Mouse (Mus musculus) cerebellum, adult 2 months (tissue): ENCODE measurements at regions not wholly inside any gene's neighbourhood (a gene's known extent, or its start where the extent isn't known, plus 50 kb on each side); places are given as distances from the start of the nearest gene placed in this dataset.

Source experiments
- DNase-seq, 2 experiments: peaks; one replicate each; pipeline ENCODE4 v3.0.0; 2021
- H3K27ac ChIP-seq: fragments of 200-500 bp; 2 replicates; pipeline ENCODE4 v1.5.1; 2012; ENCODE audit warnings: low read length, control low read depth, inconsistent platforms; ENCODE audit not compliant: insufficient read depth
- H3K27me3 ChIP-seq: fragments of 200-500 bp; 2 replicates; pipeline ENCODE4 v1.6.1; 2012; ENCODE audit warnings: inconsistent platforms, mild to moderate bottlenecking, low read length, moderate library complexity; ENCODE audit not compliant: control insufficient read depth, insufficient read depth
- H3K4me1 ChIP-seq: fragments of 200-500 bp; 2 replicates; pipeline ENCODE4 v1.6.1; 2011; ENCODE audit warnings: low read length; ENCODE audit not compliant: control insufficient read depth, insufficient read depth
- H3K4me3 ChIP-seq: fragments of 200-500 bp; replicated peaks from 2 replicates; pipeline ENCODE3; 2011; ENCODE audit warnings: mild to moderate bottlenecking, low read depth, low read length, control low read depth; ENCODE audit not compliant: insufficient read depth
- CTCF ChIP-seq: fragments of 200-500 bp; IDR thresholded peaks from 2 replicates; pipeline ENCODE4 v1.5.1; 2011; ENCODE audit warnings: low read depth, mild to moderate bottlenecking, control low read depth, low read length, moderate library complexity, borderline replicate concordance; ENCODE audit not compliant: insufficient read depth
- POLR2A ChIP-seq: fragments of 200-500 bp; IDR thresholded peaks from 2 replicates; pipeline ENCODE4 v1.6.1; 2011; ENCODE audit warnings: low read length, control low read depth, borderline replicate concordance; ENCODE audit not compliant: insufficient read depth
- WGBS: fragments of 180-500 bp; shearing (Covaris S2); methylation state at CpG from one replicate; pipeline ENCODE4 v1.1.7; 2018; 5-methylcytosine and 5-hydroxymethylcytosine counted together

GRCm38 (mm10) chr11:39411182-39411581 lies 1283.8 kb downstream of the Mat2b start:
- no peak overlapping the region for H3K27ac ChIP-seq
- no peak overlapping the region for H3K4me3 ChIP-seq
- H3K27me3 ChIP-seq: no peaks in the 10 kb centered on the region
- no peaks in the 10 kb centered on the region for H3K4me1 ChIP-seq
- WGBS: 84% methylated on average over 2 of the region's 2 CpGs
- no peak for TF ChIP-seq CTCF
- no peak for TF ChIP-seq POLR2A
- DNase-seq: no peak

- DNase-seq: no peak
- H3K4me1 ChIP-seq: no peaks in the 10 kb centered on the region
- TF ChIP-seq POLR2A: no peak
- TF ChIP-seq CTCF: no peak
- no peaks in the 10 kb centered on the region for H3K27me3 ChIP-seq
- no peak overlapping the region for H3K4me3 ChIP-seq
- no peak overlapping the region for H3K27ac ChIP-seq
Measured at GRCm38 (mm10) chr11:39364827-39365226, 1330.2 kb downstream of the Mat2b start.

GRCm38 (mm10) chr11:39350616-39351015 lies 1344.4 kb downstream of the Mat2b start:
- H3K27ac ChIP-seq: no peak overlapping the region
- WGBS: 53% methylated on average over 1 of the region's 1 CpGs
- H3K4me1 ChIP-seq: no peaks in the 10 kb centered on the region
- DNase-seq: no peak
- no peak overlapping the region for H3K4me3 ChIP-seq
- TF ChIP-seq POLR2A (no peak), CTCF (no peak)
- H3K27me3 ChIP-seq: no peaks in the 10 kb centered on the region
